Mouse (Mus musculus) thymus, postnatal 36 days (tissue): ENCODE measurements around the gene Olfr61.
"Not testable (repeated sequence)": the region's sequence is repeated elsewhere in the genome, so short reads cannot be mapped to it uniquely, and the experiment has no call there.

Experiments used
- DNase-seq, 2 experiments: peaks; one replicate each; pipeline ENCODE4 v3.0.0; 2022; ENCODE audit warnings: mixed read lengths in 2 of 2

The Olfr61 gene

DNA sequence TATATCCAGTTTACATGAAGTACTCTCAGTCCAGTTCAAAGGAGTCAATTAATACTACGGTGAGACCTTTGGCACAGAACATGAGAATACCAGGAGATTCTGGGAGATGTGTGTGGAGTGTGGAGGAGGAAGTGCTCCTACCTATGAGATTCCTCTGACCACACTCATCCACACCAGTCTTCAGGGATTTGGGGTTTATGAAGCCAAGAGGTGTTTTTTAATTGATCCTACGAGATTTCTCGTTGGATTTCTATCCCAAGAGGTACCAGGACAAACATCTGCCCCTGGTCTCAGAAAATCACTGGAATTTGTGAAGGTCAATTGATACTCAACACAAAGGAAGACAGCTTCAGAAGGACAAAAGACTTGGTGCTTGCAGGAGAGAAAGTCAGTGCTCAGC, at the start of gene Olfr61:
TSS of gene Olfr61 (plus strand) at position 301 of the 400 bp plus-strand sequence.
- not testable (repeated sequence) for DNase-seq

DNA sequence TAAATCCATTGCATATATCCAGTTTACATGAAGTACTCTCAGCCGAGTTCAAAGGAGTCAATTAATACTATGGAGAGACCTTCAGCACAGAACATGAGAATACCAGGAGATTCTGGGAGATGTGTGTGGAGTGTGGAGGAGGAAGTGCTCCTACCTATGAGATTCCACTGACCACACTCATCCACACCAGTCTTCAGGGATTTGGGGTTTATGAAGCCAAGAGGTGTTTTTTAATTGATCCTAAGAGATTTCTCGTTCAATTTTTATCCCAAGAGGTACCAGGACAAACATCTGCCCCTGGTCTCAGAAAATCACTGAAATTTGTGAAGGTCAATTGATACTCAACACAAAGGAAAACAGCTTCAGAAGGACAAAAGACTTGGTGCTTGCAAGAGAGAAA, 27.8 kb upstream of the Olfr61 start, which contains the start of gene Olfr46:
TSS of gene Olfr46 (plus strand) at position 301 of the 400 bp plus-strand sequence.
- not testable (repeated sequence) for DNase-seq

GRCm38 (mm10) chr7:140630559-140630958, 1.8 kb downstream of the Olfr61 start:
- DNase-seq = no peak

- no peak for DNase-seq
Measured at GRCm38 (mm10) chr7:140646152-140646551, 17.4 kb downstream of the Olfr61 start, which contains the start of gene Olfr53. Gene Olfr53 (plus strand): TSS chr7:140646452.

- no peak for DNase-seq
Measured at GRCm38 (mm10) chr7:140659630-140660029, 30.9 kb downstream of the Olfr61 start, which contains the start of gene Olfr539. Gene Olfr539 (plus strand): TSS chr7:140659930.

DNA sequence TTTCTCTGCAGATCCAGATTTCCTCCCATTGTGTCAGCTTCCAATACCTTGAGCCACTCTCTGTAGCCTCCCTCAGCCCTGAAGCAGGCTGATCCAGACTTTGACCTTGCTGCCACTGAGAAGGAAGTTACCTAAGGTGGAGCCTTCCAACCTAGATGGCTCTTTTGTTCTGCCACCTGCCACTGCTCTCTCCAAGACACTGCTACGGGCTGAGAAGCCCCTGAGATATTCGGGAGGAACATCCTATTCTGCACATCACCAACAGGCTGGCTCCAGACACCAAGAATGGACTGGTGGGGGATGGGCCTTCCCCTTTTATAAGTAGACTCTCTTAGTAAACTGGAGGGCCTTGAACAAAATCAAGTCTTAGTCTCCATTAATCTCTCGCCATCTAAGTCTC, 41.9 kb downstream of the Olfr61 start:
- not testable (repeated sequence) for DNase-seq

- DNase-seq = no peak
Measured at GRCm38 (mm10) chr7:140675863-140676262, 47.1 kb downstream of the Olfr61 start.

DNA sequence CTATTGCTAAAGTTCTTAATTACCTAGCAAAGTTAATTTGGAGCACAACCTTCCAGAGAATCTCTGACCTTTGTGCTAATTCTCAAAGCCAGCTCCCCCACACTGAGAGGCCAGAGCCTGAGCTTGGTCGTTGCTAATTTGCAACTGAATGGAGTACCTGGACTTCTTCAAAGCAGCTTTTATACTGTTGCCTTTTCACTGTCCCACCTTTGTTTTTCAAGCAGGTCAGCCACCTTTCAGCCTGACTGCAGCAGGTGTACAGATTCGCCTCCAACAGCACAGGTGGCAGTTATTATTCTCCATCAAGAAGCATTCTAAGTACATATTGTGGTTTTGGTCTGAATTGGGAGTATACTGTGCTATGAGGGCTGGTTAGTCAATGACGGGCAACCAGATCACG, 50.8 kb downstream of the Olfr61 start:
- not testable (repeated sequence) for DNase-seq

- no peak for DNase-seq
Measured at GRCm38 (mm10) chr7:140681651-140682050, 52.9 kb downstream of the Olfr61 start, which contains the start of gene Olfr45. Gene Olfr45 (plus strand): TSS chr7:140681951.
